Mouse (Mus musculus): ENCODE results near the gene Hist1h2bj. TPM values are rescaled to one million over a fixed set of nuclear protein-coding genes. Genes with fewer than 3 reads are reported as not detected.
"Not testable (repeated sequence)": the region's sequence is repeated elsewhere in the genome, so short reads cannot be mapped to it uniquely, and the experiment has no call there.

Hist1h2bj gene
- polyA plus RNA-seq, 1 experiment from 2014 or later: 8.1 TPM

- 72% methylated on average over 1 of the region's 1 CpGs for WGBS
- not testable (repeated sequence) for H3K27me3 ChIP-seq; H3K4me2 ChIP-seq; H3K36me3 ChIP-seq; H3K4me1 ChIP-seq; H3K27ac ChIP-seq; ATAC-seq (ENCODE audit: insufficient number of reproducible peaks, low FRiP score, low TSS enrichment, low read depth); H3K4me3 ChIP-seq; H3K9me3 ChIP-seq; H3K9ac ChIP-seq
These were observed 41.1 kb downstream of the Hist1h2bj start, which contains the start of gene Vmn1r188 for GRCm38 (mm10) chr13:22084140-22084539. Gene Vmn1r188, plus strand, starts transcription at chr13:22084440.

Small RNAs within 50 kb of the gene (microRNA-seq; reads per million reads assigned to microRNA genes)
- gene Gm26300 (not detected), gene Gm44390 (not detected), gene Gm44486 (not detected)

Other genes starting within 250 kb of the Hist1h2bj start
- gene Hist1h2bq, start 233.0 kb upstream of the Hist1h2bj start, polyA plus RNA-seq (2015; fragmentation: Nextera tagmentation; extraction: Ambion mirVana): 11.7 and 18.0 TPM in 2 replicates
- 1.9 TPM in 1 of 2 replicates, not detected in the other for gene Hist1h2ao, start 232.7 kb upstream of the Hist1h2bj start, polyA plus RNA-seq (2015; fragmentation: Nextera tagmentation; extraction: Ambion mirVana)
- gene Hist1h4m, start 231.5 kb upstream of the Hist1h2bj start, polyA plus RNA-seq (2015; fragmentation: Nextera tagmentation; extraction: Ambion mirVana): not detected in 2 replicates
- gene Hist1h4n, start 211.0 kb upstream of the Hist1h2bj start, polyA plus RNA-seq (2015; fragmentation: Nextera tagmentation; extraction: Ambion mirVana): 9.4 and 12.8 TPM in 2 replicates
- 2,482 and 2,904 TPM in 2 replicates for gene Hist1h2ap, start 209.7 kb upstream of the Hist1h2bj start, polyA plus RNA-seq (2015; fragmentation: Nextera tagmentation; extraction: Ambion mirVana)
- 12.5 and 17.9 TPM in 2 replicates for gene Hist1h2br, start 209.5 kb upstream of the Hist1h2bj start, polyA plus RNA-seq (2015; fragmentation: Nextera tagmentation; extraction: Ambion mirVana)
- 7.8 and 8.8 TPM in 2 replicates for gene Zfp184, start 98.1 kb upstream of the Hist1h2bj start, polyA plus RNA-seq (2015; fragmentation: Nextera tagmentation; extraction: Ambion mirVana)
- 0.15 and 0.20 TPM in 2 replicates for gene Pom121l2, start 62.0 kb upstream of the Hist1h2bj start, polyA plus RNA-seq (2015; fragmentation: Nextera tagmentation; extraction: Ambion mirVana)
- 1.2 and 1.3 TPM in 2 replicates for gene Prss16, start 33.5 kb upstream of the Hist1h2bj start, polyA plus RNA-seq (2015; fragmentation: Nextera tagmentation; extraction: Ambion mirVana)
- 4.7 and 7.2 TPM in 2 replicates for gene Hist1h2ah, start 7.6 kb upstream of the Hist1h2bj start, polyA plus RNA-seq (2015; fragmentation: Nextera tagmentation; extraction: Ambion mirVana)
- gene Hist1h2bk, start 7.3 kb upstream of the Hist1h2bj start, polyA plus RNA-seq (2015; fragmentation: Nextera tagmentation; extraction: Ambion mirVana): 4.2 and 6.2 TPM in 2 replicates
- 15.8 and 18.4 TPM in 2 replicates for gene Hist1h4i, start 1.9 kb upstream of the Hist1h2bj start, polyA plus RNA-seq (2015; fragmentation: Nextera tagmentation; extraction: Ambion mirVana)
- gene Hist1h2ag, start 270 bp upstream of the Hist1h2bj start, polyA plus RNA-seq (2015; fragmentation: Nextera tagmentation; extraction: Ambion mirVana): 32.9 and 36.9 TPM in 2 replicates
- gene Vmn1r188, start 41.2 kb downstream of the Hist1h2bj start, polyA plus RNA-seq (2015; fragmentation: Nextera tagmentation; extraction: Ambion mirVana): not detected in 2 replicates
- gene Vmn1r189, start 62.6 kb downstream of the Hist1h2bj start, polyA plus RNA-seq (2015; fragmentation: Nextera tagmentation; extraction: Ambion mirVana): not detected in 2 replicates
- gene Vmn1r191, start 140.8 kb downstream of the Hist1h2bj start, polyA plus RNA-seq (2015; fragmentation: Nextera tagmentation; extraction: Ambion mirVana): not detected in 2 replicates
- gene Vmn1r192, start 147.9 kb downstream of the Hist1h2bj start, polyA plus RNA-seq (2015; fragmentation: Nextera tagmentation; extraction: Ambion mirVana): not detected in 2 replicates
- not detected in 2 replicates for gene Vmn1r193, start 179.9 kb downstream of the Hist1h2bj start, polyA plus RNA-seq (2015; fragmentation: Nextera tagmentation; extraction: Ambion mirVana)
- gene Vmn1r194, start 201.0 kb downstream of the Hist1h2bj start, polyA plus RNA-seq (2015; fragmentation: Nextera tagmentation; extraction: Ambion mirVana): not detected in 2 replicates
- gene Vmn1r195, start 227.3 kb downstream of the Hist1h2bj start, polyA plus RNA-seq (2015; fragmentation: Nextera tagmentation; extraction: Ambion mirVana): not detected in 2 replicates
- gene Vmn1r196, start 246.7 kb downstream of the Hist1h2bj start, polyA plus RNA-seq (2015; fragmentation: Nextera tagmentation; extraction: Ambion mirVana): not detected in 2 replicates